Mouse (Mus musculus): ENCODE data around the gene Prkcz.

Gene Prkcz

DNA sequence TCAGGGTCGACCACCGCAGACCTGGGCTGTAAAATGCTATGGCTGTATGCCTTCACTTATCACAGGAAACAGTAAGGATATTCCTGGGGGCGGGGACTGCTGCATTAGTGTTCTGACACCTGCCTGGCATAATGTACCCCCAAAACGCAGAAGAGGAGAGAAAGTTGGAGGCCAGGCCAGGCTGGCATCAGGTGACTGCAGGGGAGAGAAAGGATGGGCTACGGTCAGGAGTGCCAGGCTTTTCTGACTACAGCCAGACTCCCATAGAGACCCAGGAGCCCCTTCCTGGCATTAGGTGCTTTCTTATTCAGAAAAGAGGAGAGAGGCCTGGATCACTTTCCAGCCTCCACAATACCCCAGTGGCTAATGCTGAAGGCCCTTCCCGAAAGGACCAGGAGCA, 121.7 kb downstream of the Prkcz start:
- DNase-seq = peak in 1 of 2 experiments; percentile 54

DNA sequence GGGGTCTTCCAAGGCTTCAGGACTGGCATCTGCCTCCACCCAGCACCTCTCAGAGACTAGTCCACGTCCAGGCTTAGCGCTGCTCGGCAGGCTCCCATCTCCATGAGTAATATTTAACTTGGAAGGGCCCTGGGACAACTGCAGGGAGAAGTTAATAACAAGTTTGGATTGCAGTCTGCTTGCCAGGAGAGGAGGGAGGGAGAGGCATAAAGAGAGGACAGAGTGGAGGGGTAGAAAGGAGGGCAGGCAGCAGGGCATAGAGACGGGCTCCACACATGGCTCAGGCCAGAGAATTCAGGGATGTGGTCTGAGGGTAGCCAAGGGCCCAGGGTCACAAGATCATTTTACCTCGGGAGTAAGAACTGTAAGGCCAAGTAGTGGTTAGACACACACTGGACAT, 122.9 kb downstream of the Prkcz start:
- DNase-seq = no peak

DNA sequence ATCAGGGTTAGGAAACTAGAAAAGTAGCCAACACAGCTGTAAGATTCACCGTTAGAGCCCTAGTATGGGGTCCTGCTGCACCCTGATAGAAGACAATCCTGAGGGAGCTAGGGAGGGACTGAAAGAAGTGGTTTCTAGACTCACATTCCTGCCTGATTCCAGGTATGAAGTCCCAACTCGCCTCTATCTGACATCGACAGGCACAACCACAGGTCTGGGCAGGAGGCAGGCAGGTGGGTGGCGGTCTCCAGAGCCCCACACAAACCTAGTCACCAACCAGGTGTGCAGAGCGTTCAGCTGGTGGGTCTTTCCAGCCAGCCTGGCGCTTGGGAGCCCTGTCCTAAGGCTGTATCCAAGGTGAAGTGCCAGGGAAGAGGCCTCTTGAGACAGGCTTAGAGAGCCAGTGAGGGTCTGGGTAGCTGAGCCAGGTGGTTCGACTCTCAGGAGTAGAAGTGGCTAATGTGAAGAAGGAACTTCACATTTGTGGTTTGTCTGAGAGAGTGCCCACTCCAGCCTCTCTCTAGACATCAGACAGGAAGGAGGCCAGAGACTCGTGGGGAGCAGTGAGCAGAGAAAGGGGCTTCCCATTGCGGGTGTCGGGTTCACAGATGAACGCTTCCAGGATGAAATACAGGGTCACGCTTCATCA, 124.3 kb downstream of the Prkcz start:
- no peak for DNase-seq

- DNase-seq = peak; percentile 86 to 88
These were observed 125.6 kb downstream of the Prkcz start for GRCm38 (mm10) chr4:155235311-155236119.

DNA sequence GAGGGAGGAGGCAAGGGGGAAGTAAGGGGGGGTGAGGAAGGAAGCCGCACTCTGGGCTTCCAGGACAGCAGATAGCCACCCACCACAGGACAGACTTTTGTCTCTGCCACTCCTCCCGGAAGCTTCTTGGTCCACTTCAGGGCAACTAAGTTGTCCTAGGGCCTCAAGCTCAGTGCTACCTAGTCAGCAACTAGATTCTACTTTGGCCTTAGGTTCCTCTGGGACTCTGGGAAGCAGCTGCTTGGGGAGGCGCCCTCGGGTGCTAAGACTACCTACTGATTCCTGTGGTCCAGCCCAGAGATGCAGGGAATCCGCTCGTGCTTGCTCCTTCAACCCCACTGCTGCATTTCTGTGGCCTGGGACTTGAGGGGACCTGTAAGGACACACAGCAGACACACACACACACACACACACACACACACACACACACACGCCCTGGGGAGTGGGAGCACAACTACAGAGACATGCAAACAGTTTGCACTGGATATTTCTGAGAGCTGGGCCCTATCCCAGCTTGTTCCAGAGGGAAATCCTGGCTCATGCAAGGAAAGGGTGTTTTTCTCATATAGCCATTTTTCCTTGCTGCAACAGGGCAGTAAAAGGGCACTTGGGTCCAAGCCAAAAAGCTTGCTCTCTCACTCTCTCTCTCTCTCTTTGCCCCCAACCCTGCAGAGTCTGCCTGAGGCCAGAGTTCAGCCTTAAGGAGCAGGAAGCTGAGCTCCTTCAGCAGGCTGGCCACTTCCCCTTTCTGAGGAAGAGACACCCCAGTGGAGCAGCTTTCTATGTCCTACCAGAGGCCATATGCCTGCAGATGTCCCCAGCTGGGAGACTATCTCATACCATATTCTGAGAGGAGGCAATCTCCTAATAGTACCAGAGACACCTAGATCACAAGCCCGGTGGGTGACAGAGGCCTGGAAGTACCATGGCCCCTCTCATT, 126.5 kb downstream of the Prkcz start:
- peak; percentile 37 to 61 for DNase-seq

- DNase-seq = peak; percentile 73
These were observed 127.3 kb downstream of the Prkcz start for GRCm38 (mm10) chr4:155233878-155234277.

DNA sequence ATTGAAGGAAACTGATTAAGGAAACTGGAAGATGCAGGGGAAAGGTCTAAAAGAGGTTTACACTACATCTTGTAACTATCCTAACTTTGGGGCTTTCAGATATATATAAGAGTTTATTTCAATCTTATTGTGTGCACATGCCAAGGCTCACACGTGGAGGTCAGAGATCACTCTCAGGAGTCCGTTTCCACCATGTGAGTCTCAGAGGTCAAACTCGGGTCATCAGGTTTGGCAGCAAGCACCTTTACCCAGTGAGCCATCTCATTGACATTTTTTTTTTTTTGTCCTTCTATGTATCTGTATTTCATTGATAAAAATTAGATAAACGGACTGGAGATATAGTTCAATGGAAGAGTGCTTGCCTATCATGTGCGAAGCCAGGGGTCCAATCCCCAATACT, 132.7 kb downstream of the Prkcz start:
- no peak for DNase-seq

DNA sequence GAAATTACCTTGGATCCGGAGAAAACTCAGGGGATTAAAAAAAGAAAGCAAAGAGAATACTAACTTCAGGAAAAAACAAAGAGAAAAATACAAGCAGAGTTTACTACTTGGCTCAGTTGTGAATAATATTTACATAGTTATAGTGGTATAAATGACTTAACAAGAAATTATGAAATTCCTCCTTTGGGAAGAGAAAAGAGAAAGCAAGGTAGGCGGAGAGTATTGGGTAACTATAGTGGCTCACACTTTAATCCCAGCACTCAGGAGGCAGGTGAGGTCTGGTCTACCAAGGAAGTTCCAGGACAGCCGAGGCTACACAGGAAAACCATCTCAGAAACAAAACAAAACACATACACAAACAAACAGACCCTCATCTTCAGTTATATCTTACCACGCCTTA, 133.2 kb downstream of the Prkcz start:
- DNase-seq = no peak

DNA sequence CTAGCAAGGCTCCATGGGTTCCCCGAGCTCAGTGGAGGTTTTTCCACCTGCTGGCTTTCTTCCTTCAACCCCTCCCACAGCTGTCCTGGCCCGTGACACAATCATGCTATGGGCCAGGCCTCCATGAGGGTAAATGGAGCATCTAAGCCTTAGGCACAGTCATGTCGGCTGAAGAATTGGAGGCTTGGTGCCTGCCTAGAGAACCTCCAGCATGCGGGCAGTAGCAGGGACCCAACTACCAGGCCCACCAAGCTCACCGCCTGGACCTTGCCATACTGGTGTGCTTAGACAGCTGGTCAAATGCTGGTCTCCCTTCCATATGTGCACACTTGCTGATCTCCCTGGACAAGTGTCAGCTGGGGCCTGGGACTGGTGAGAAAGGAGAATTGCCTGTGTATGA, 135.2 kb downstream of the Prkcz start:
- no peak for DNase-seq

DNA sequence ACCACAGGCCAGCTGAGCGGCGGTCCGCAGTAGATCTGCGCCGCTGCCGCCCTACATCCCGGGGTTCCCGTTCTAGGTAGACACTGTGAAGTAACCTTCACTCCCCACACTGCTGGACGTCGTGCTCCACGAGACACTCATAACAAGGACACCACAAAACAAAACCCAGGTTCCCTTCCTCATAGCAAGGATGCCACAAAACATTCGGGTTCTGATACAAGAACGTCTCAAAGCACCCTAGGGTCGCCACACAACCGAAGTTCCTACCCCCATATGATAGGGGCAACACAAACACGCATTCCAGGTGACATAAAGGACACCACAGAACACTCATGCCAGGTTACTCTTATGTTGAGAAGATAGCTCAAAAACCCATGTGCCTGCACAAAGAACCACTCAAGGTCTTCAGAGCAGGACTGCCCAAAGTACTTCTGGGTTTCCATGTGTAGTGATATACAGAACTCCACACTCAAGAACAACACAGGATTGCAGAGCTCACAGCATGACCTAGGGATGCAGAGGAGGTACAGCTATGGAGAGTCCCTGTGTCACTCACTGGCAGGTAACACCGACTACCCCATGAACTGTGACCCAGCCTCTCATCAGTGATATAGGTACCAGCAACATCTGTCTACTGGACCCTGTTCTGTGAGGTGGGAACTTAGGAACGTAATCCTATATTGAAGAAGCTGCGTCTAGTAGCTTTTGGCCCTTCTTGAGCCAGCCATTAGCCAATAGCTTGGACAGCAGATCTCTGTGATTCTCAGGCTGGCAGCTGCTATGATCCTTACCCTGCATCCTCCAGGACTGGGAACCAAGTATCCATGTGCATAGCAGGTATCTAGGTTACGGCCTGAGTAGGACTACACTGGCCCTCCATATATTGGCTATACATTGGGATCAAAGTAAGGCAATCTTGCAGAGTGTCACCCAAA, 137.3 kb downstream of the Prkcz start:
- DNase-seq = no peak

DNA sequence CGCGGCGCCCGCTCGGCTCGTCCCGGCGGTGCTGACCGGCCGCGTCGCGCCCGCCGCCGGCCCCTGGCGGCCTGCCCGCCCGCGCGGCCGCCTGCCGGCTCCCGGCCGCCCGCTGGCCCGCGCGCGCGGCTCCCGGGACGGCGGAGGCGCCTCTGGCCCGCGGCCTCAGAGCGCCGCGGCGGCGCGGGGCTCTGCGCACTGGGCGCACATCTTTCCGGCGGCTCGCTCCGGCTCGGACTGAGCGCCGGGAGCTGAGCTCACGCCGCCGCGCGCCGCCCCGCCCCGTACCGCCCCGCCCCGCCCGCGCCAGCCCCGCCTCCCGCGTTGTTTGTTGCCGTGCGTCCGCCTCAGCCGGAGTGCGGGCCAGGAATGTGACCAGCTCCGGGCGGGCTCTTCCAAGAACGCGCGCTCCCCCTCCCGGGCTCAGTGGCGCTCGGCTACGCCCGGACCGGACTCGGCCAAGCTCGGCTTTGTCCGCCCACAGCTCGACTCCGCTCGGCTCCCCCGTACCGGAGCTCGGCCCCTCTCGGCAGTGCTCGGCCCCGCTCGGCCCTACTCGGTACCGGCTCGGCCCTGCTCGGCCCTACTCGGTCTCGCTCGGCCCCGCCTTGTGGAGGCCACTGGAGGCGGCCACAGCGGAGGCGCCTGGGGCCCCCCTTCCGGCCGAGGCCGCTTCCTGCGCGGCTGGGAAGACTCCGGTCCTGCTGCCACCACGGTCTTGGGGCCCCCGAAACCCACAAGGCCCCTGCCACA, 138.1 kb downstream of the Prkcz start:
- DNase-seq = peak; percentile 100

GRCm38 (mm10) chr4:155222552-155222840, 138.7 kb downstream of the Prkcz start, which contains the start of gene Ski:
Gene Ski (minus strand): TSS chr4:155222592.
- DNase-seq = no peak

GRCm38 (mm10) chr4:155221599-155222551, 139.3 kb downstream of the Prkcz start:
- peak; percentile 87 to 90 for DNase-seq

DNA sequence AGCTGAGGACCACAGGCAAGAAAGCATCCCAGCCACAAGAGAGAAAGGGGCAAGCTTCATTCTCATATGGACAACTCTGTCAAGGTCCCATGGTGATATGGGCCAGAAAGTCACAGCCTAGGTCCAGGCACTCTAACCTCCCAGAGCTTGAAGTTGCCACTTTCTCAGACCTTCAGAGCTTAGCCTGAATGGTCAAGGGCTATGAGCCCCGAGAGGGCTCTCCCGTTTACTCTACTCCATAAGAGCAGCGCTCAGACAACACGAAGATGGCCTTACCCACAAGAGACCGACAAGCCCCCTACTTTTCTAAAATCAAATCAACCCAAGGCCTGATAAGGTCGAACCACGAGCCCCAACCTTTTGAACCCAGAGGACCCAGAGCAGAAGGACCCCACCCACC, 140.1 kb downstream of the Prkcz start:
- no peak for DNase-seq

DNA sequence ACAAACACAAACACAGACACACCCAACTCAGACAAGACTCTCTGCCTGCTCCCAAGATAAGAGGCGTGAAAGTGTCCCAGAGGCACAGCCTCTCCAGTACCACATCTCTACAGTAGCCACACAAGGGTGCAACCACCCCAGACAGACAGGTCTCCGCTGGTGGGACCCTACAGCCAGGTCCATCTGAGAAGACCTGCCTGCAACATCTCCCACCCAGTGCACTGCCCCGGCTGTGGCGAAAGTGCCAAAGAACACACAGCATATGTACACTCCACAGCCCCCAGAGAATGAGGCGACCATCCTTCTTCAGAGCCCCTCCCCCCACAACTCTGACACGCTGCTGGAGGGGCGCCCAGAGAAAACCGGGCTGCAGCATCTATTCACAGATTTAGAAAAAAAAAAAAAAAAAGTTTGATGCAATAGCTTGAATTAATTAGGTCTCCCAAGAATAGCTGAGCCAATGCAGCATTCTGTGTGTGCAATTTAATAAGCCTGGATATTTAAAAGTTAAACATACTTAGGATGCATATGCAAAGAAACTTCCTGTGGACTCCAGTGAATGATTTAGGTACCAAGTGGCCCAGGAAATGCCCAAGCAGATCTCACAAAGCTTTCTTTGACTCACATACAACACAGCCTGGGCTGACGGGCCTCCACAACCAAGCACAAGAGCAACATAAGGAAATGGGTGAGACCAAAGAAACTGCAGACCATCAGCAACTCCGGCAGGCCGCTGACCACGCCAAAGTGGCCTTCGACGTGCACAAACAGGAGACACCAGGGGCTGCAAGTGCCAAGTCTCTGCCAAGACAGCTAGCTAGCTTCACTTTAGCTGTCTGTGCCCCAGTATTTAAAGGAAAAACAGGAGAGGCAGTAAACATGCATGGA, 140.7 kb downstream of the Prkcz start:
- DNase-seq = peak; percentile 60 to 73

DNA sequence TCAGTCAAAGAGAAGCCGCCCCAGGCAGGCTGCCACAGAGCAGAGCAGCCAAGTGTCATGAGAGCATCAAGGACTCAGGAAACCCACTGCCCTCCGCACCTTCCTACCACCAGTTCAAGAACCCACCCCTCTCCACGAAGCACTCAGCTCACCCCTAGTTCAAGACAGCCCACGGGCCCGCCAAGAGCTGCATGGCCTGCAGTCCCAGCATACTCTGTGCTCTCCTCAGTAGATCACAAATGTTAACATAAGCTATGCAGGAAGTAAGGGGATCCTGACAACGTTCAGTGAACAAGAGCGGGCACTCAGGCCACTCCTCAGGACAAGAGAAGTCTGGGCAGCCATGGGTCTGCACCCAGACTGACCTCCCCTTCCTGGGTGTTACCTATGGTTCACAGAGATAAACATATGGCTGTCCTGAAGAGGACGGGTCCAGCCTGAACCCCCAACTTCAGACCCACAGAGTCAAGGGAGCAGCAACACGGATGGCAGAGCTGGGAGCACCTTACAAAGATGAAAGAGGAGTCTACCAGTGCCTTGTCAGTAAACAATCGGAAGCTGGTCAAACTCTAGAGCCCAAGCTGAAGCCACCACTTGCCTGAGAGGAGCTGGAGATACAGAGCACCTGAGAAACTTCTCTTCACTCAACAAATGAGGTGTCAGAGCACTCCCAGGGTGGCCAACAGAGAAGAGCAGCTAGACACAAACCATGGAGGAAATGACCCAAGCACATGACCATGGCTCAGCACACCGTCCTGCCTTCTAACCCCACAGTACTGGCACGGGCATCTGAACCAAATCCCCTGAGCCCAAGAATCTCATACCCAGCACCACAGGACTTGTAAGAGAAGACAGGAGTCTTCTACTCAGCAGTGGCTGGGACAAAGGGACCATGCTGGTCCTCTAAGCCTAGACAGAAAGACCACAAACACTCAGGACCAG, 141.6 kb downstream of the Prkcz start:
- no peak for DNase-seq

DNA sequence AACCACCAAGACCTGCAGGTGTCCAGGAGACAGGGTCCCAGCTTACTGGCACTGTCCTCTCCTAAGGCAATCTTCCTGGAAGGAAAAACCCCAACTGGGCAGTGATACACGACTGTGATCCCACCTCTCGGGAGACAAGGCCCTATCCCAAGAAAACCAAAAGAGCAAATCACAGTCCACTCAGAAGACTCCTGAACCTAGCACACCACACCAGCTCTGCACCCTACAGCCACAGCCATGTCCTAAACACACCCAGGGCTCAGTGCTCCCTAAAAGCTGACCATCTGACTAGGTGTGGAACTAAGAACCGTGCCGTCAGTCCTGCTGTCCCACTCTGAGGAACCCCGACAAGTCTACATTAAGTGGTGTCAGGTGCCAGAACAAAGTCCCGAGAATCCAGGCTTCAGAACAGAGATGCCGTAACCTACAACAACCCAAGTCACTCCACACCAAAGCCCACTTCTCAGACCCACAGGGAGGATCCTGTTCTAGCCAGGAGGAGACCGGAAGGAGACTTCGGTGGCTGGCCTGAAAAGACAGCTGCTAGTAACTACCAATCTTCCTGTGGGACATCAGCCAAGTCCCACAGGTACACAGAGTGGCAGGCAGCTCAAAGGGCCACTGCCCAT, 142.9 kb downstream of the Prkcz start:
- DNase-seq = no peak

All from cerebellum, postnatal 14 days (tissue).